Mouse (Mus musculus): ENCODE measurements at regions not wholly inside any gene's neighbourhood (a gene's known extent, or its start where the extent isn't known, plus 50 kb on each side); places are given as distances from the start of the nearest gene placed in this dataset.

DNA sequence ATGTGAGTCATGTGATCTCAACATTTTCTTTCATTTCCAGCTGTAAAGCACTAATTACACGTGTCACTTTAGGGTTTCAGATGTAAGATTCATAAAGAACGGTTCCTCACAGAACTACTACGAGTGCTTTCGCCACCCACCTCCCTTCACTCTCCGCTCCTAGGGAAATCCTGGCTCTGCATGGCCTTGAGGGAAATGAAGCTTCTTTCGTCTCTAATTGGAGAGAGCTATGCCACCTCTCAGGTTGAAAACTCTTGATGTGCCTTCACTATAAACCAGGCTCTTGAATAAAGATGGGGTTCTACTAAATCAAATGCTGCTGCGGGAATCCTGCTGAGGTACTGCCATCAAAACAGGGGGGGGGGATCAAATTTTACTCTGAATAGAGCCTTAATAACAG lies 686.0 kb upstream of the Hs3st1 start:
- no peaks in the 10 kb centered on the region for H3K79me2 ChIP-seq (replicated peaks; ENCODE audit: control insufficient read depth, insufficient read depth, low read length)
- no peak for DNase-seq
- intact Hi-C loops (cut with DNase I) = no loop called here
- H3K4me1 ChIP-seq (ENCODE audit: control insufficient read depth, insufficient read depth, low read length) = no peaks in the 10 kb centered on the region
- no peaks in the 10 kb centered on the region for H3K36me3 ChIP-seq (ENCODE audit: control insufficient read depth, insufficient read depth, low read length)
- H3K27ac ChIP-seq = no peak overlapping the region
- H3K9ac ChIP-seq (ENCODE audit: low read depth, low read length) = no peak overlapping the region
- TF ChIP-seq EP300 (IDR thresholded peaks at IDR 0.05; ENCODE audit: insufficient read depth, low read depth, low read length) (no peak), CTCF (IDR thresholded peaks at IDR 0.05) (no peak), POLR2A (IDR thresholded peaks at IDR 0.05; ENCODE audit: insufficient read depth, low read depth, low read length) (no peak)
- WGBS = 70% methylated on average over 7 of the region's 7 CpGs
- no peaks in the 10 kb centered on the region for H3K27me3 ChIP-seq (ENCODE audit: control insufficient read depth, insufficient read depth, low read length)
- H3K4me3 ChIP-seq = no peak overlapping the region

DNA sequence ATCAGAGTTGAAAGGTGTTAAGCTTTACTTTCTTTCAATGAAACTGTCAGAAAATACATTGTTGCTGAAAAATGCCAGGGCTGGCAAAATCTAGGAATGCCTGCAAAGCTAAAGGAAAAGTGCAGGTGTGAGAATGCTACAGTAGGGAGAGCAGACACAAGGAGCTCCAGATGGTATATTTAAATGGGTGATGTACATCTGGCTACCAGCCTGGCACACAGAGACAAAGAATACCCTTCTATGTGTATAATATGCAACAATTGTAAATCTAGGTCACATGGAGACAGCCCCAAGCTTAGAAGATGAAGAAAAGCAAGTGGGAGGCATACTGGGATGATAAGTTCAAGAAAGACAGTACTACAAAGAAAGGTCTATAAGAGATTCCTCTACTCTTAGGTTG lies 647.4 kb upstream of the Hs3st1 start:
- Histone ChIP-seq H3K27me3 (ENCODE audit: control insufficient read depth, insufficient read depth, low read length) (no peaks in the 10 kb centered on the region), H3K4me1 (ENCODE audit: control insufficient read depth, insufficient read depth, low read length) (no peaks in the 10 kb centered on the region), H3K79me2 (replicated peaks; ENCODE audit: control insufficient read depth, insufficient read depth, low read length) (no peaks in the 10 kb centered on the region), H3K27ac (no peak overlapping the region), H3K4me3 (no peak overlapping the region), H3K36me3 (ENCODE audit: control insufficient read depth, insufficient read depth, low read length) (no peaks in the 10 kb centered on the region), H3K9ac (ENCODE audit: low read depth, low read length) (no peak overlapping the region)
- no peak for DNase-seq
- no peak for TF ChIP-seq POLR2A (IDR thresholded peaks at IDR 0.05; ENCODE audit: insufficient read depth, low read depth, low read length)
- no peak for TF ChIP-seq EP300 (IDR thresholded peaks at IDR 0.05; ENCODE audit: insufficient read depth, low read depth, low read length)
- intact Hi-C loops (cut with DNase I) = no loop called here

DNA sequence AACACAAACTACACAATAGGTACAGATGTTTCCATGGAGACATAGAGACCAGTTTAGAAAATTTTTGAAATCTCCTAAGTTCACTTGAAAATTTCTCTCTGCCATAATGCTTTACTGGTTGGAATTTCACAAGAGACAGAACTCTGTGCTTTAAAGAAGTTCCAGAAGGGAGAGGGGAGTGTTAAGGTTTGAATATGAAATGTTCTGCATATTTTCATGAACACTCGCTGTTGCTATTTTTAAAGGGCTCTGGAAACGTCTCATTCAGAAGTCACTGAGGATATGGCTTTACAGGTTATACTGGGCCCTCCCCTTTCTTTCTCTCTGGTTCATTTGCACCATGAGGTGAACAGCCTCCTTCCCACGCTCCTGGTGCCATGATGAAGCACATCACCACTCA lies 639.5 kb upstream of the Hs3st1 start:
- 54% methylated on average over 3 of the region's 3 CpGs for WGBS
- H3K9ac ChIP-seq (ENCODE audit: low read depth, low read length) = no peak overlapping the region
- no peak overlapping the region for H3K27ac ChIP-seq
- H3K4me1 ChIP-seq (ENCODE audit: control insufficient read depth, insufficient read depth, low read length) = no peaks in the 10 kb centered on the region
- TF ChIP-seq CTCF (IDR thresholded peaks at IDR 0.05) (no peak), POLR2A (IDR thresholded peaks at IDR 0.05; ENCODE audit: insufficient read depth, low read depth, low read length) (no peak), EP300 (IDR thresholded peaks at IDR 0.05; ENCODE audit: insufficient read depth, low read depth, low read length) (no peak)
- DNase-seq = no peak
- H3K79me2 ChIP-seq (replicated peaks; ENCODE audit: control insufficient read depth, insufficient read depth, low read length) = no peaks in the 10 kb centered on the region
- intact Hi-C loops (cut with DNase I) = no loop called here
- no peaks in the 10 kb centered on the region for H3K36me3 ChIP-seq (ENCODE audit: control insufficient read depth, insufficient read depth, low read length)
- H3K4me3 ChIP-seq = no peak overlapping the region
- H3K27me3 ChIP-seq (ENCODE audit: control insufficient read depth, insufficient read depth, low read length) = no peaks in the 10 kb centered on the region

DNA sequence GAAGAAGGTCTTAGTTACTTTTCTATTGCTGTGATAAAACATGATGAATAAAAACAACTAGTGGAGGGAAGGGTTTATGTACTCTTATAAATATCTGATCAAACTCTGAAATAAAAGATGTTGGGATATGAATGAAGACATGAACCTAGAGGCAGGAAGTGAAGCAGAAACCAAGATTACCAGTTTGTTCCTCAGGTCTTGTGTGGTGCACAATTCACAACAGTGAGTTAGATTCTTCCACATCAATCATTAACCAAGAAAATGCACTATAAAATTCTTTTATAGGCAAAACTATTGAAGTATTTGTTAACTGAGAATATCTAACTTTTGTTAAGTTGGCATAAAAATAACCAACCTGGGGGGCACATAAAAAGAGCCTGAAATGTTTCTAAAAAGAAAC lies 634.3 kb upstream of the Hs3st1 start:
- Histone ChIP-seq H3K27ac (no peak overlapping the region), H3K36me3 (ENCODE audit: control insufficient read depth, insufficient read depth, low read length) (no peaks in the 10 kb centered on the region), H3K9ac (ENCODE audit: low read depth, low read length) (no peak overlapping the region), H3K4me3 (no peak overlapping the region), H3K4me1 (ENCODE audit: control insufficient read depth, insufficient read depth, low read length) (no peaks in the 10 kb centered on the region), H3K79me2 (replicated peaks; ENCODE audit: control insufficient read depth, insufficient read depth, low read length) (no peaks in the 10 kb centered on the region), H3K27me3 (ENCODE audit: control insufficient read depth, insufficient read depth, low read length) (no peaks in the 10 kb centered on the region)
- intact Hi-C loops (cut with DNase I) = no loop called here
- no peak for DNase-seq
- TF ChIP-seq POLR2A (IDR thresholded peaks at IDR 0.05; ENCODE audit: insufficient read depth, low read depth, low read length) = no peak
- TF ChIP-seq CTCF (IDR thresholded peaks at IDR 0.05) = no peak
- no peak for TF ChIP-seq EP300 (IDR thresholded peaks at IDR 0.05; ENCODE audit: insufficient read depth, low read depth, low read length)

DNA sequence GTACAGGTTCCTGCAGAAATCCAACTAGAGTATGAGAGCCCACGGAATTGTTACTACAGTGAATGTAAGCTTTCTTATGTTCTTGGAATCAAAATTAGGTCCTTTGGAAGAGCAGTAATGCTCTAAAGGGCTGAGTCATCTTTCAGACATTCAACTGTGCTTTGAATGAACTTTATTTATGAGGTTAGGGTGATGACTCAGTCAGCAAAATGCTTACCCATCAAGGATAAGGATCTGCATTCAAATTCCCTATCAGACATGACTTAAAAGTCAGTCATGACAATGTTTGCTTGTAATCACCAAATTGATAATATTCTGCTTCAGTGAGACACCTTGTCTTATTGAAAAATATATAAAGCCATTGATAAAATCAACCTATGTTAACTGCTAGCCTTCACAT lies 611.7 kb upstream of the Hs3st1 start:
- no peak for TF ChIP-seq CTCF (IDR thresholded peaks at IDR 0.05)
- no peak for TF ChIP-seq EP300 (IDR thresholded peaks at IDR 0.05; ENCODE audit: insufficient read depth, low read depth, low read length)
- no peak for TF ChIP-seq POLR2A (IDR thresholded peaks at IDR 0.05; ENCODE audit: insufficient read depth, low read depth, low read length)
- Histone ChIP-seq H3K36me3 (ENCODE audit: control insufficient read depth, insufficient read depth, low read length) (no peaks in the 10 kb centered on the region), H3K79me2 (replicated peaks; ENCODE audit: control insufficient read depth, insufficient read depth, low read length) (no peaks in the 10 kb centered on the region), H3K27me3 (ENCODE audit: control insufficient read depth, insufficient read depth, low read length) (no peaks in the 10 kb centered on the region), H3K27ac (no peak overlapping the region), H3K4me1 (ENCODE audit: control insufficient read depth, insufficient read depth, low read length) (no peaks in the 10 kb centered on the region), H3K9ac (ENCODE audit: low read depth, low read length) (no peak overlapping the region), H3K4me3 (no peak overlapping the region)
- WGBS = 73% methylated on average over 1 of the region's 1 CpGs
- intact Hi-C loops (cut with DNase I) = no loop called here
- no peak for DNase-seq

DNA sequence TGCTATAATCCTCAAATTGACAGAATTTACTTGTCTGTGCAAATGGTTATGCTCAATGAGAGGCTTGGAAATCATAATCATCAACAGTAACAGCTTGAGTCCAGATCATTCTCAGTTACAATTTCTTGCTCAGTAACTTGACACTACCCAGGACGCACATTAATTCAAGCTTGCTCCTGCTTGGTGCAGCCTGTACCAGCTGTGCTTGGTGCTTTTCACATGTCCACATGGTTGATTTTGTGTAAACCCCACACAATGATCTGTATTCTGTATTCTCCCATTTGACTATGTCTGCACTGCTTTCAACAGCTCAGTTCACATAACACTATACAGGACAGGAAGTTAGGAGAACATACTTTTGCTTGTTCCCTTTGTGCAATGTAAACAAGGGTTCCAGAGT lies 576.0 kb upstream of the Hs3st1 start:
- Histone ChIP-seq H3K79me2 (replicated peaks; ENCODE audit: control insufficient read depth, insufficient read depth, low read length) (no peaks in the 10 kb centered on the region), H3K4me1 (ENCODE audit: control insufficient read depth, insufficient read depth, low read length) (no peaks in the 10 kb centered on the region), H3K27me3 (ENCODE audit: control insufficient read depth, insufficient read depth, low read length) (no peaks in the 10 kb centered on the region), H3K27ac (no peak overlapping the region), H3K9ac (ENCODE audit: low read depth, low read length) (no peak overlapping the region), H3K4me3 (no peak overlapping the region), H3K36me3 (ENCODE audit: control insufficient read depth, insufficient read depth, low read length) (no peaks in the 10 kb centered on the region)
- 76% methylated on average over 1 of the region's 1 CpGs for WGBS
- TF ChIP-seq CTCF (IDR thresholded peaks at IDR 0.05) = no peak
- TF ChIP-seq POLR2A (IDR thresholded peaks at IDR 0.05; ENCODE audit: insufficient read depth, low read depth, low read length) = no peak
- no peak for TF ChIP-seq EP300 (IDR thresholded peaks at IDR 0.05; ENCODE audit: insufficient read depth, low read depth, low read length)
- no peak for DNase-seq
- intact Hi-C loops (cut with DNase I) = no loop called here

All from heart, adult 2 months (tissue).